Mouse (Mus musculus): ENCODE measurements around the gene Dgkg.
A peak's percentile ranks its signal among the peaks of the same experiment; 100 is the strongest.

GRCm38 (mm10) chr16:22434530-22434929 is 222.5 kb downstream of the Dgkg start:
- TF ChIP-seq POLR2A (IDR thresholded peaks at IDR 0.05; ENCODE audit: borderline replicate concordance, extremely low read depth, low read depth, low read length) (peak; percentile 21; the same call in 1 of the 2 replicates), CTCF (IDR thresholded peaks at IDR 0.05; ENCODE audit: insufficient read depth, low read length) (no peak)

All from lung, adult 2 months (tissue).